Mouse (Mus musculus) gastrocnemius, adult 18-20 months (tissue): ENCODE measurements at regions not wholly inside any gene's neighbourhood (a gene's known extent, or its start where the extent isn't known, plus 50 kb on each side); places are given as distances from the start of the nearest gene placed in this dataset.

Source experiments
- DNase-seq: peaks from one replicate; pipeline ENCODE4 v3.0.0; 2021; ENCODE audit warnings: low spot score

DNA sequence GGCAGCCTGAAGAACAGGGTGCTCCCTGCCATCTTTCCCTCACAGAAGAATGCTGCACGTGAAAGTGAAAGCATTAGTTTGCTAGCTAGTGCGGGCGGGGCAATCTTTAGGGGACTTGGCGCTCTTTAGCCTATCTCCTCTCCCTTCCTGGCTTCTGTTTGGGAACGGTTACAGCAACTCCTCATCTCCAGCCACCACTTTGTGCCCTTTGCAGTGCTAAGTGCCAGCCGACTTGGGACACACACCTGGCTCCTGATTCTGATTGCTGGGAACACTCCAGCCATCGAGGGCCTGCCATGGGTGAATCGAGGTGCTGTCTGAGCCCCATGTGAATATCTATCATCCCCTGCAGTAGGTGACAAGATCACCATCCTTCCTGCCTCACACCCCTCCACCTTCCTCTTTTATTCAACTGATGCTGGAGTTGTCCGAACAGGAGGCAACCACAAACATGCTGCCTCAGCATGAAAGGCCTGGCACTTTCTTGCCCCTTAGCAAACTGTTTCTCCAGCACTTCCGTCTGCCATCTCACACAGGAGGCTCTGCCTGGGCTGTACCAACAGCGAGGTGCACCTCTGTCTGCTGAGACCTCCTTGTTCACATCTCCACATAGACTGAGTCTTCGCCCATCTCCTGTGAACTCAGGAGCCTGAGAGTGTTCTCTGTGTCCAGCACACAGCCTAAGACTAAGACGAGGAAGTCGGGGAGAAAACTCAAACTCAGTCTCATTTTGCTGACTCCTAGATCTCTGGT is 66.2 kb upstream of the Glrp1 start:
- no peak for DNase-seq

DNA sequence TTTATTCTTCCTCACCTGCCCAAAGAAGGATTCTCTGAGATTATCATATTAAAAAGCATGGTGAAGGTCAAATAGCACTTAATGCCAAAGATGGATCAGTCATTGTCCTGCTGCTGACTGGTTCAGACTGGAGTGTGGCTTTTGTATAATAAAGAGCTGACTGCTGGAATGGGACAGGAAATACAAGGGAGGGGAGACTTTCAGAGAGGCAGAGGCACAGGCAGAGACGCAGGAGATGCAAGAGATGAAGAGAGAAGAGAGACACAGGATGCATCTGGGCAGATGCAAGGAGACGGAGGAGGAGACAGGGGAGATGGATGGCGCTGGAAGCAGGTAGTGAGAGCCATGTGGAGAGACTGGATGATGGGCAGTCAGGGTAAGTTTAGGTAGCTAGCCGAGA is 65.4 kb upstream of the Glrp1 start:
- no peak for DNase-seq

DNA sequence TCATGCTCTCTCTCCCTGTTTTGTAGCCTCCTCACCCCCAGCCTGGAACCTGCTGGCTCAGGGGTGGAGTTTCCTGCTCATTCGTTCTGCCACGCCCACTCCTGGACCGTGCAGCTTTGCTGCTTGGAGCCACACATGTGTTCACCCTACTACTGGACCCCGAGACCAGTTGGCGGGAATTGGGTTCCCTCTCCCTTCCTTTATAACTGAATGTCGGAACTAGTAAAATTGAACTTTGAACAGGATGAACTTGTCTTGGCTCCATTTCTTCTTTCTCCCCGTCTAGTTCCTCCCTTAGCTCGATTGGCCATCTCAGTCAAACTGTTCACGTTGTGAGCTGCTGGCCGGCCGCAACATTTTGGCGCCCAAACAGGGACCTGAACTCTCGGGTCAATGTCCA is 62.3 kb upstream of the Glrp1 start:
- DNase-seq = no peak

DNA sequence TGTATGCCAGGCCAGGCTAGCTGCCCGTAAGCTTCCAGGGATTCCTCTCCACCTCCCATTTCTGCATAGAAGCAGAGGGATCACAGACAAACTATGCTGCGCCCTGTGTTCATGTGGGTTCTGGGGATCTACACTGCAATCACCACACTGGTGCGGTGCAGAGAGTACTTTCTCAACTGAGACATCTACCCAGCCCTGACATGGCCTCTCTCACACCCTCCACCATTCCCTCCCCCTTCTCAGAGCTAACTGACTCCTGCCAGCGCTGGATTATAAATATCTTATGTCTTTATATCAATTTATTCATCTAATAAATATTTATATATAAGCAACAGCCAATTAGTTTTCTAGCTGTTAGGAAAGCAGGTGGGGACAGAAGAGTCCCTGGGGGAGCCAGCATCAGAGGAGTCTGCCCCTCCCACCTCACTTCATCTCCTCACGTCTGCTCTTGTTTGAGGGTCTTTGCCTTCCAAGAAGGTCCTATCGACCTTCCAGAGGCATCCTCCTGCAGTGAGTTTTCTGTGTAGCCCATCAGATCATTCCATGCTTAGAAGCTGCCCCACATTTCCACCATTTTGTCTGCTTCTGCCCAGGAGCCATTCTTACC is 58.7 kb upstream of the Glrp1 start:
- no peak for DNase-seq

DNA sequence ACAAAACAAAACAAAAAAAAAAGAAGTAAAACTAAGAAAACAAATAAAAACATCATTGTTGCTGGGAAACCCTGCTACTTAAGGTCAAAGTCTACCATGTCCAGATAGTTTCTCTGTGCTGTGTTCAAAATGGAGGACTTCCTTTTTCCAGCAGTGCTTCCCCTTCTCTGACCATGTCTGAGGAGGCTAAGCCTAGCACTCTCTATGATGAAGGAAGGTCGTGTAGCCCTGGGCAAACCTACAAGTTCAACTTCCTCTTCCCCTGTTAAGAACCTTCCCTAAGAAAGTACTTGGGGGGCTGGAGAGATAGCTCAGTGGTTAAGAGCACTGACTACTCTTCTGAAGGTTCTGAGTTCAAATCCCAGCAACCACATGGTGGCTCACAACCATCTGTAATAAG is 57.3 kb upstream of the Glrp1 start:
- DNase-seq = no peak

DNA sequence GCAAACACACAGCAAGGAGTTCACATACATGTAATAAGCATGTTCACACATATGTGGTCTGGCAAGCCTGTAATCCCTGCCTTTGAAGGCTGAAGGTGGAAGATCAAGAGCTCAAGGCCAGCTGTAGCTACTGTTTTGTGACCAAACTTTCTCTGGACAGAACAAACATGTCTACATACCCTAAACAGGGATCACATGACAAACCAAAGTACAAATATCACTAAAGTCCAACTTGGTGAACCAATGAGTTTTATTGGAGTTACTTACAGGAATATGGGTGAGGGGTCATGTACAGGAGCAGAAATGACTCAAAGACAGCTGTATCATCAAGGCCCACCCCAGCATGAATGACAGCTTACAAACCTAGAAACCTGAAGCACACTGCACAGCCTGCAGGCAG is 56.6 kb upstream of the Glrp1 start:
- no peak for DNase-seq

DNA sequence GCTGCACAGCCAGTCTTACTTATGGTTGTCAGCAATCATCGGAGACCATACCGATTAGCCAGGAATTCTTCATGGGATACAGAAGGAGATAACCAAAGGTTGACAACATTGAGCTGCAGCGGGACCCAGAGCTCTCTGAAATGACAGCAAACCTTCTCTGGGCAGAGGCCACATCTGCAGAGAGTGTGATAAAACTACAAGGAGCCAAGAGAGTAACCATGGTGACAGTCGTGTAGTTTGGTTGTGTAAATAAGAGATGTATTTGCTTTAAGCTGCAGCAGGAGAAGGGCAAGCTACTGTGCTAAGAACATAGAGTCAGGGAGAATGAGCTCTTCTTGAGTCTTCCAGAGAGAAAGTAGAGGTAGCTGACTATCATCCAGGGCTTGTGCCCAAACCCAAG is 55.0 kb upstream of the Glrp1 start:
- DNase-seq = no peak

DNA sequence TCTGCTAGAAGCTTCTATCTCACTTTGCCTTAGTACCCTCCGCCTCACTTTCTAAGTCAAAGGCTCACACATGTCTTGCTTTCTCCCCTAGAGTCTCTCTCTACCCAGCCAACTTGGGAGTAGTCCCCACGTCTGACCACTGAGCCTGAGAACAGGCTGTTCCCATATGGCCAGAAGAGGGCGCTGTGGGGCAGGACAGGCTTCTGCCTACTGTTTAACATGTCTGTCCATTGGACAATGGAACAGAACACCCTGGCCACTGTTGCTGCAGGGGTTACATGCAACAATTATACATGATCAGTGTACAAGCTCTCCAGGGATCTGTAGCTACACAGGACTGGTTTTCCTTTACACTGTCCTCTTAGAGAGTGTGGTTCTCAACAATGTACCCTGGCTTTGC is 52.5 kb upstream of the Glrp1 start:
- peak; percentile 68 for DNase-seq

DNA sequence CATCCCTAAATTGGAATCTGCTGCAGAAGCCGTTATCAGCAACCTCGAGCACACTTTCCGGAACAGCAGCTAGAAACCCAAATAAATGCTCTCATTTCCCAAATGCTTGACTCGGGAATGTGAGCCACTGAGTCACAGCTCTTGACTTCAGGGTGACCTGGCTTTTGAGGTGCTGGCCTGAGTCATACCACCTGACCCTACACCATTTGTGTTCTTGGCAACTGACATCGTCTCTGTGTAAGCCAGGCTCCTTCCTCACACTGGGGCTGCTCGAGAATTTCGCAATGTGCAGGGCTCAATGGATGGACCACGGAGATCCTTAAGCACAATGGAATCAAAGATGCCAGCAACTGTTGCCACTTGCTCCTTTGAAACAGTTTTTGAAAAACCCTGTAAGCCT is 50.9 kb upstream of the Glrp1 start:
- DNase-seq = no peak
